Mouse (Mus musculus) mouse embryonic stem cell (cell line): ENCODE measurements around the gene Galr2.

Experiments
- in situ Hi-C, 2 experiments: fragments of 300-500 bp; cut with MboI; formaldehyde crosslinking; loops; 1 replicate in 1 of 2; 3 replicates in 1 of 2; pipeline ENCODE4 v1.14.3; 2019 to 2020; ENCODE audit warnings: low sequenced_read_pairs in 2 of 2, low pct_unique_long_range_greater_than_20kb in 1 of 2, mixed read lengths in 1 of 2; ENCODE audit not compliant: unreplicated experiment in 1 of 2

The Galr2 gene

DNA sequence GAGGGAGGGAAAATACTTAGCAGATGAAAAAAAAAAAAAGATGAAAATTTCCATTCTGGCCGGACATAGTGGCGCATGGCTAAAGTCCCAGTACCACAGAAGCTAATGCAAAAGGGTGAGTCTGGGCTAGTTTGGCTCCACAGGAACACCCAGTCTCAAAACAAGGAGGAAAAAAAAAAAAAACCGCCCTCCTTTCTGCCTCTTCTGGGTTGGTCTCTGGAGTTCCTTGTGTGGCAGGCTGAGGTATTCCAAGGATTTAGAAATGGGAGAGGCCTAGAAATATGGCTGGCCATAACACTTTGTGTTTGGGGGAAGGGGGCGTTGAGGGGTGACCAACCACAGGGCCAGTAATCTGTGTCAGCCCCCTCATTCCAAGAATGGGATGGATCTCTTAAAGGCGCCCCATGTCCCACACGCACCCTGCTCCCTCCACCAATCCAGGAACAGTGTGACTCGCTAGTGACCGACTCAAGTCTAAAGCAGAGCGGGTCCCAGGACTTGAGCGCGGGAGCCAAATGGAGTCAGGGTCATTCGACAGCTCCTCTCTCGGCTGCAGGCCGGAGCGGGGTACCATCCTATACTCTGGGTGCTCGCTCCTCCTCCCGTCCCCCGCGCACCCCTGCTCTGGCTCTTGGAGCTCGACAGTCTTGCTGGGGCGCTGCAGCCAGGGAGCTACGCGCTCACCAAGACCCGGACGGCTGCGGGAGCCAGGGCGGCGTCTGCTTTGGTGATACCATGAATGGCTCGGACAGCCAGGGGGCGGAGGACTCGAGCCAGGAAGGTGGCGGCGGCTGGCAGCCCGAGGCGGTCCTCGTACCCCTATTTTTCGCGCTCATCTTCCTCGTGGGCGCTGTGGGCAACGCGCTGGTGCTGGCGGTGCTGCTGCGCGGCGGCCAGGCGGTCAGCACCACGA lies at the start of gene Galr2:
TSS of gene Galr2 (plus strand) at position 189 of the 913 bp plus-strand sequence.
- in situ Hi-C loops: loop anchor here in 1 of 2 experiments (10.0 kb wide), 1 partner anchor 56 kb away; no protein-coding TSS in a partner anchor

DNA sequence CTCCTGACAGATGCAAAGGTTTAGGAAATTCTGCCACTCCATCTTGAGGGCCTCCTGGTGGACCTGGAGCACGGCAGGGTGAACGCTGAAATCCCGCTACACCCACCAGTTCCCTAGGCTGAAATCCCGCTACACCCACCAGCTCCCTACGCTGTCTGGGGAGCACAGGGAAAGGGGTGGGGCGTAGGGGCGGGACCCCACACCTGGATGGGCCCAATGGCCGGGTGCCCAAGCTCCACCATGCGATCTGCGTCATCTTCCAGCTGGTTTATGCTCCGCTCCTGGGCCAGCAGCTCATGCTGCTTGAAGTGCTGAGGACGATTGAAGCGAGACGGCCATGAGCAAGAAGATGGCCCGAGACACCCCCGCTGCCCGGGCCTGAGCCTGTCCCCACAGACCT lies 48.3 kb upstream of the Galr2 start:
- in situ Hi-C loops: no loop called here

DNA sequence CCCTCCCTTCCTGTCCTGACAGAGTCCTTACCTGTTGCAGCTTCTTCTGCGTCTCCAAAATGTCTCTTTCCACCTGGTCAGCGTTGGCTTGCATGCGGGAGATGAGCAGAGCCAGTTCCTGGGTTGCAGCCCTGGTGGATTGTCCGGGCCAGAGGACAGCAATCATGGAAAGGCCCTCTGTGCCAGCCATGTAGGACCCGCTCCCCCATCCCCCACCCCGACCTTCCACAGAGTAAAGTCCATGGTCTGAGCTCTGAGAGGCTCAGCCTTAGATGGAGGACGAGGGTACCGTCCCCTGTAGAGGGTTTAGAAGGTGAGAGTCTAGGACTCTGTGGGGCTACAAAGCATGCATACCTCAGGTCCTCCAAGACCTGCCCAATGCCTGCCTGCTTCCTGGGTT lies 45.8 kb upstream of the Galr2 start:
- in situ Hi-C loops: no loop called here

DNA sequence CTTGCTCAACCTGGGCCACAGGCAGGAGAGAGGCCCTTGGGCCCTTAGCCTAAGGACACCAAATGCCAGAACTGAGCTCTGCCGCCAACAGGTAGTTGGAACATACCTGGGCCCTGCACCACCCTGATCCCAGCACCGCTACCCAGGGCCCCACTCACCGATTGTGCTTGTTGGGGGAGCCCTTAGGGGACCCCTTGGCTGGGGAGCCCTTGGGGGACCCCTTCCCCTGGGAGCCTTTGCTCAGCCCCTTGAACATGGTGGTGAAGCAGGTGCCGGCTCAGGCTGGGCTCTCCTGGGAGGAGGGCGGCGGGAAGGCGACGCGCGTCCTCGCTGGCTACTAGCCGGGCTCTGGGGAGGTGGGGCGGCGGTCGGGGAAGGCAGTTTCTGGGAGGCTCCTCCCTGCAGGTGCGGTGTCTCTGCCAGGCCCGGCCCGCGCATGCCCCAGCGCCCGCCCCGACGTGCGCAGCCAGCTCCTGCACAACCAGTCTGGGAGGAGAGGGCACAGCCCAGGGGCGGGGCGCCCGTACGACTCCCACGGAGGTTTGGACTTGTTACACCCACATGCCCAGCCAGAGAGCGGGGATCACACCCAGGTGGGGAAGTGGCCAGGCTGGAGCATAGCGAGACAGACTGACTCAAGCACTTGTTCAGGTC lies 42.9 kb upstream of the Galr2 start, which contains the start of gene Evpl:
TSS of gene Evpl (minus strand) at position 336 of the 654 bp plus-strand sequence.
- in situ Hi-C loops: no loop called here

DNA sequence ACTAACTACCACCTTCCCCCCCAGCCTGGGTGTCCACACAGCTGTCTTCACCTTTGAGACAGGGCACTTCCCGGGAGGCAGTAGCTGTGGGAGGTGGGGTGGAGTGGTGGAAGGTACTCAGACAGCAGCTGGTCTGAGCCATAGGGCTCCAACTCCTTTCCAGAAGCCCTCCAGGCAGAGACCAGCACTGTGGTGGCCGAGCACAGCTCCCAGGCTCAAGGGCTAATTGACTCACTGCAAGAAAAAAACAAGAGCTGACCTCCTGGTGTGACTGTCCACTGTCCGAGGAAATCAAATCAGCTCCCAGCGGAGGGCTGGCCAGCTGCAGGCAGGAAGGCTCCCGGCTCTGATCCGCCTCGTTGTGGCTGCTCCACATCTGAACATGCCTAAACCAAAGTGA lies 40.9 kb upstream of the Galr2 start:
- in situ Hi-C loops: no loop called here

DNA sequence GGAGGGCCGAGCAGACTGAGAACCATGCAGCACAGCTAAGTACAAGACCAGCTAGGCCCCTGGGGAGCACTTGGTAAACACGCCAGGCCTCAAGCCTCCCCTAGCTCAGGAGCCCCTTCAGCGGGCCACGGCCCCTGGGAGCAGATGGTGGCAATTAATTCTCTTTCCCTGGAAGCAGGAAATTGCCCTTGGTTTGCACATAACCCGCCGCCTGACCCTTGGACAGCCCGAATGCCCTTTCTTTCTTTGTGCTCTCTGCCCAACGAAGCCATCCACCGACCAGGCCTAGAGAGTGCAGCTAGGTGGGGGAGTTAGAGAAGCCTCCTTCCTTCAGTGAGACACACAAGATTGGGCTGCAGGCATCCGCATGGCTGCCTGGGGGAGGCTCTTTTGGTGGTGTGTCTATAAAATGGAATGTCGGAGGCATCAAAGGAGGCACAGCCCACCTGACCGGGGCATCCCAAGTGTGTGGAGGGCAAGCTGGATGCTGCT lies 38.9 kb upstream of the Galr2 start:
- in situ Hi-C loops: no loop called here

DNA sequence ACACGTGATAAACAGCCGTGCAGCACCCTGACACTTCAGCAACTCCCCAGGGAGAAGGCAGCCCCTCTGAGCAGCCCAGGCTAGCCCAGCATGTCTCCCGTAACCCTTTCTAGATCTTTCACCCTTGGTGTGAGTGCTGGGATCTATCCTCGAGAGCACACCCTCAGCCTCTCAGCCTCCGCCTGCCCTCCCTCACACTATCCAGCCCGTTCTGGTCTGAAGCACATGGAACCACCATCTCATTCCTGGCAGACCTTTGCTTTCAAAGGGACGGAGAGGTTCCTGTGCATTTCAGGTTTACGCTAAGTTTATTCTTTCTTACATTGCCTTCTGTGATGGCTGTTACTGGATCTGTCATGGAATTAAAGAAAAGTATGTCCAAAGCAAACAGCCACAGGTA lies 36.2 kb upstream of the Galr2 start:
- in situ Hi-C loops: no loop called here

DNA sequence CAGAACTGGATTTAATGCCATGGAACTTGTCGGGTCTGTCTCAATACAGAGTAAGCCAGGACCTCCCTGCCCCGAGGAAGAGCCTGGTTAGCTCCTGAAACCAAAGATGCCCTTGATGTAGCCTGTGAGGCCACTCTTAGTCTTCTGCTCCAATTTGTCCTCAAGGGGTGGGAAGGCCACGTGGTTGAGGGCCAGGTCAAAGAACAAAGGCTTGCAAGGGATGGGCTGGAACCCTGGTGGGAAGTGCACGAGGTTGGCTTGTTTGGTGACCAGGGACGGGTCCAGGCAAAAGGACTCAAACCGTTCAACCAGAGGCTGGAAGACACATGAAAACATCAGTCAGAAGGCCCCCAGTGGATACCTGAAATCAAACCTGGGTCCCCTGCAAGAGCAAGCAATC lies 35.1 kb upstream of the Galr2 start:
- in situ Hi-C loops: no loop called here

DNA sequence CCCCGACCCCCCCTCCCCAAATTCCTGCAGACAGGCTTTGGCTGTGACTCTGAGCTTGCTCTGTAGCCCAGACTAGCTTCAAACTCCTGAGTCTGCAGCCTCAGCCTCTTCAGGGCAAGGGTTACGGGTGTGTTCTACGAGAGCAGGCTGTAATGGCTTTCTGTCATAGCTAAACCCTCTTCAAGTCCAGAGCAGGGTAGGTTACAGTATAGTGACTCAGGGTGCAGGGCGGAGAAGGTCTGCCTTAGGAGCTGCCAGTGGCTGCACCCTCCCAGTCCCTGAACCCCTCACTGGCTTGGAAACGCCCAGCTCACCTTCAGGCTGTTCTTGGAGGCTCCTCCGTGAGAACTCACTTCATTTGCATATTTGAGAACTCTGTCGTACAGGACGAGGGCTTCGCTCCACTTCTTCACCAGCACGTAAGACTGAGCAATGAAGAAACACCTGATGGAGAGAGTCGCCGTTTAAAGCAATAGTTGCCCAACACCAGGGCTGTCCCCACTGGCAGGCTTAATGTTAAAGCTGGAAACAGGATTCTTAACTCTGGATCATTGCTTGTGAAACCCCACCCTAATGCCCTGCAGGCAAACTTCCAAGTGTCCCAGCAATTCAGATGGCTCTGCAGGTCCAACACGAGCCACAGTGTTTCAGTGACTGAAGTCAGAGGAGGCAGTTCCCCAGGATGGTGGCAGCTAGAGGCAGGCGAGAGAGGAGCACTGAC lies 33.1 kb upstream of the Galr2 start:
- in situ Hi-C loops: no loop called here

DNA sequence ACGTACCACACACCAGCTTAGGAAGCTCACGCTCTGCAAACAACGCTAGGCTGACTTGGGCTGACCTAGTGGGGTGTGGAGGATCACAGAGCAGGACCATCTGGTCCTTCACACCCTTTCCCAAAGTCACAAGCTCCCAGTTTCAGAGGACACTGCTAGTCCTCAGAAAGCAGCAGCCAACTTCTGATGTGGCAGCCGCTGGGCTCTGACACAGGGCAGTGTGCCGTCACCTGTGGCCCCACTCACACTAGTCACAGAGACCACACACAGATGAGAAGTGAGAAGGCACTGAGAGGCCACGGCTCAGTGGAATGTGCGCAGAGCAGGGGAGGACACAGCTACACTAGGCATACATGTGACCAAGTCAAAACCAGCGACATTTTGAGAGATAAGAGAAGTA lies 29.8 kb upstream of the Galr2 start:
- in situ Hi-C loops: no loop called here

DNA sequence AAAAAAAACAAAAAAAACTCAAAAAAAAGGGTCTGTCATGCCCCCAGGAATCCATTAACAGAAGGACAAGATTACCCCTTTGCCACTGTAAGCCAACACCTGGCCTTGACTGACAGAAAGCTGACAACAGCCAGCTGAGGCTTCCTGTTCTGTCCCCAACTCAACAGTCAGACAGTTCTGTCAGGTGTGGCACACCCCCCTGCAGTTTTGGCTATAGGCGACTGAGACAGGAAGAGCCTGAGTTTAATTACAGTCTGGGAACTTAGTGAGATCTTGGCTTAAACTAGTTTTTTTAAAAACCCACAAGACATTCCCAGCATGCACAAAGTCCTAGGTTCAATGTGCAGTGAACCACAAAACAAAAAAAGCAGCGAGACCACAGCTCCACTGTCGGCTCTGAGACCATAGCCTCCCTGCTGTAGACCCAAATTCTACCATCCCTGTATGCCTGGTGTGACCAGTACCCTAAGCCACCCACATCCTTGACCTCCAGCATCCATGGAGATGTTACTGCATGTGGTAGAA lies 27.6 kb upstream of the Galr2 start:
- in situ Hi-C loops: no loop called here

DNA sequence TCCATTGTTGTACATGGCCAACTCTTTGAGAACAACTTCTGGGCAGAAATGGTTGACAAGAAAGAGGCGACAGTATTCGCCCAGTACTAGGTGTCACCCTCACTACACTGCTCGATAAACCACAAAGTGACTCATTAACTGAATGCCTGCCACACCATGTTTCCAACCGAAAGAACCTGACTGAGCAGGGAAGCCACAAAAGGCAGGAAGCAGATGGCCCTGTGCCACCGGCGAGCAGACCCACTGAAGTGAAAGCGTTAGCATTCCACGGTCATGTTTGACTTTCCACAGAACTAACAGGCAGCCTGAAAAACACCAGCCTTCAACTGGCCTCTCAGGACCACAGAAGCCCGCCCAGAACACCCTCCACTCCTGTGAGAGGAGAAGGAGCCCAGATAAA lies 26.1 kb upstream of the Galr2 start:
- in situ Hi-C loops: no loop called here

DNA sequence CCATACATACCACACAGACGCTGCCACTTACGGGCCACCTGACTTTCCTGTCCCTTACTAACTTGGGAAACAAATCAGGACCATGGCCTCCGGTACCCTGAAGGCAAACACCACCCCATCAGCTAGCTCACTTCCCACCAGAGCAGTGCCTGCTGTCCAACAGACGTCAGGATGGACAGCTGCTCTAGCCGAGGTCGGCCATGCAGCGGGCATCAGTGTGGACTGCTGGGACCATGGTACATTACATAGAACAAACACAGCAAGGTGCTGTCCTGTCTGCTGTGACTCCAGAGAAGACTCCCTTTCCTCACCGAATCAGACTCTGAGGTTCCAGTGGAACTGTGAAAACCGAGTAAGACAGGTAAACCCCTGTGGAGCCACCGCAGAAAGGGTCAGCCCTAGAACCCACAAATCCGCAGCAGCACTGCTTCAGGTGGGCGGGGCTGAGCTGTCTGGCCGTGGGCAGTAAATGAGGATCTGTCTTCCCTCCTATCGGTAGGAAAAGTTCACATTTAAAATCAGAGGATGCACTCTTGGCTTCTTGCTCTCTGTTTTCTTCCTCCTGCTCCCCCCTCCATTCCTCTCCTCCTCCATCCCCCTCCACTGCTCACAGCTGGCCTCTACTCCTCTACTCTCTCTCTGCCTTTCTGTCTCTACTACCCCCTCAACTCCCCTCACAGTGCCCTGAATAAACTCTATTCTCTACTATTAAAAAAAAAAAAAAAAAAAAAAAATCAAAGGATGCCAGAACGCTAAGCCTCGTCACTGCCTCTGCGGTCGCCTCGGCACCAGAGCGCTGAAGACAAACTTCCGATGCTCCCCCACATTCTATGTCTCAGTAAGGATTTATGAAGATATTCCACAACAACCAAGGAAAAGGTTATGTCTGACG lies 25.4 kb upstream of the Galr2 start:
- in situ Hi-C loops: no loop called here

DNA sequence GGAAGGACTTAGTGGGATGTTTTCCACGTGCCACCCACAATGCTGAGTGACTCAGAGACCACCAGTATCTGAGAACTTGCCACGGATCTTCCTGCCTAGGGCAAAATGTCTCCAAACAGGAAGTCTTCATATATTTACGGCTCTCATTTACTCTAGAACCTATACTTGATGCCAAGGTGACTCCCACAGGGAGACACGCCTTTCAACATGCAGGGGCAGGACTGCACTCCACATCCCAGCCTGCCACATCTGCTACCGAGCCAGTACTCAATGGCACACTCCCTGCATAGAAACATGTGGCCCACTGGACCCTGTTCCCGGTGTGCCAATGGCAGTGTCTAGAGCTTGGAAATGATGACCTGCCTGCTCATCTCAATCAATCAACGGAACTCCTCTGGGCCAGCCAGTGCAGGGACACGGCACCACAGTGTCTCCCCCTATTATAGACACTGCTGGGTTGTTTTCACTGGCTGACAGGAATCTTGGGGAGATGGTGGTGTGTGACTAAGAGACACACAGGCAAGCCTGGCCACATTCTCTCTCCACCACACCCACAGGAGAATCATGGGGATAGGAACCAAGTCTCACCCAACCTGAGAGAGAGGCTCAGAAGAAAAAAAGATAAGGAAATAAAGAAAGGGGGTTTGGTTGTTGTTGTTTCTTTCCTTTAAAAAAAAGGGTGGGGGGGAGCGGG lies 24.6 kb upstream of the Galr2 start:
- in situ Hi-C loops: no loop called here

DNA sequence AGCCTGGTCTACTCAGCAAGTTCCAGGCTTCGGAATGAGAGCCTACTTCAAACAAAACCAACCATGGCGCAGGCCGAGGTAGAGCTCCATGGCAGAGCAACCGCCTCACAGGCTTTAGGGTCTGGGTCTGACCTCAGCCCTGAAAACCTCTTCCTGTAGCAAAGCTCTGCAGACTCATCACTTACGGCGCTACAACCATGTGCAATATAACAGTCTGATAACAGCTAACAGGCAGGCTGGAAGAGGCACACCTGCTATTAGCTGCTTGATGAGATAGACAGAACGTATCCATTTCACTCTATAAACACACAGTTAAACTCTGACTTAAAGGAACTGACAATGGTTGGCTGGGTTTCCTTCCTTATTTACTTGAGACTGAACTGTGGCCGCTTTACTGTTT lies 21.3 kb upstream of the Galr2 start:
- in situ Hi-C loops: no loop called here

DNA sequence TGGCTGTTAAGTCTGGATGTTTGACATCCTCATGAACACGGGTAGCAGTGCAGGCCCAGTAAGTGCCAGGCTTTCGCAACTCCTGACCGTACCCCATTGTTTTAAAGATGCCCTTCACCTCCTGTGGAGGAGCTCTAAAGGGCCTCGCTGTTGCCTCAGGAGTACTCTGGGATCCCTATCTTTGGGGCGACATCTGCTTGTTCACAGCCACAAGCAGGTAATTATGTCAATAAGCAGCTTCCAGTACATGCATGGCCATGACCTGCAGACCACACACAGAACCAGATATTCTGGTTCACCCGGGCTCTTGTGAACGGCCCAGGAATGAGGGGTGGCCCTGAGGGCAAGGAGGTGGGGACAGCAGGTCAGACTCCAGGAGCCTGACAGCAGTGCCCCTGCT lies 20.5 kb upstream of the Galr2 start:
- in situ Hi-C loops: no loop called here

DNA sequence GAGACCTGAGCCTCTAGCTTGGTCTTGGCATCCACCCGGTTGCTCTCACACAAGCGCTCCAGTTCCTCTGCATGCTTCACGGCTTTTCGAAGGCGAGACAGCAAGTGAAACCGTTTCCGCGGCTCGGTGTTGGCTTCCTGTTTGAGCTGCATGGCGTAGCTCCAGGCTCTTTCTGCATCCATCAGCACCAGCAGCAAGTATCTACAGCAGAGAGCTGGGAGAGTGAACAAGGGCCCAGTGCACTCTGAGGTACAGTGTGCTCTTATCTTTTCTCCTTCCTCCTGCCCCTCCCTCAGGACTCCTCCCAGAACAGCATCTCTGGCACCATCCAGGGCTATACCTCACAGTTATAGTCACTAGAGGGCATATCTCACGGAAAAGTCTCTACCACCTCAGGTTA lies 15.4 kb upstream of the Galr2 start:
- in situ Hi-C loops: no loop called here
